Mouse (Mus musculus) kidney, postnatal 0 days (tissue): ENCODE measurements around the gene Inafm2. TPM values are rescaled to one million over a fixed set of nuclear protein-coding genes. Genes with fewer than 3 reads are reported as not detected.
A peak's percentile ranks its signal among the peaks of the same experiment; 100 is the strongest.

Experiments used
- ATAC-seq: fragments of 200-750 bp; cut with Nextera tagmentation; replicated peaks from 2 replicates; pipeline ENCODE4 v1.8.0; 2017; ENCODE audit warnings: low read depth, moderate number of reproducible peaks, moderate TSS enrichment, moderate library complexity; ENCODE audit not compliant: low FRiP score
- DNase-seq: peaks from one replicate; pipeline ENCODE4 v3.0.0-alpha.2; 2016; ENCODE audit warnings: low spot score
- H3K27ac ChIP-seq: fragments of 300-500 bp; sonication (generic); 2 replicates; pipeline ENCODE4 v1.5.1; 2014; ENCODE audit warnings: mild to moderate bottlenecking
- H3K27me3 ChIP-seq: fragments of 300-500 bp; sonication (generic); 2 replicates; pipeline ENCODE4 v1.6.1; 2014; ENCODE audit warnings: low read length, mixed read lengths; ENCODE audit not compliant: insufficient read depth
- H3K36me3 ChIP-seq: fragments of 300-500 bp; sonication (generic); 2 replicates; pipeline ENCODE4 v1.6.1; 2014; ENCODE audit warnings: low read length, mixed read lengths; ENCODE audit not compliant: insufficient read depth
- H3K4me1 ChIP-seq: fragments of 300-500 bp; sonication (generic); replicated peaks from 2 replicates; pipeline ENCODE4 v1.6.1; 2014; ENCODE audit warnings: antibody characterized with exemption, low read length, mixed read lengths; ENCODE audit not compliant: insufficient read depth
- H3K4me2 ChIP-seq: fragments of 300-500 bp; sonication (generic); 2 replicates; pipeline ENCODE4 v1.6.1; 2014; ENCODE audit warnings: mild to moderate bottlenecking, low read length, moderate library complexity, mixed read lengths
- H3K4me3 ChIP-seq: fragments of 300-500 bp; sonication (generic); replicated peaks from 2 replicates; pipeline ENCODE4 v1.5.1; 2014; ENCODE audit warnings: low read depth, low read length
- H3K9ac ChIP-seq: fragments of 300-500 bp; sonication (generic); 2 replicates; pipeline ENCODE4 v1.6.1; 2014; ENCODE audit warnings: low read depth, low read length
- H3K9me3 ChIP-seq: fragments of 300-500 bp; sonication (generic); replicated peaks from 2 replicates; pipeline ENCODE4 v1.6.1; 2016; ENCODE audit warnings: low read length, inconsistent platforms, mixed read lengths
- CTCF ChIP-seq: IDR thresholded peaks from 2 replicates; pipeline ENCODE4 v1.5.1; 2016; ENCODE audit warnings: antibody characterized with exemption, low read depth, mild to moderate bottlenecking, moderate library complexity
- WGBS: fragments of 180-500 bp; shearing (Covaris S2); extraction: QIAGEN DNeasy Blood & Tissue Kit; methylation state at CpG from one replicate; pipeline ENCODE4 v1.1.7; 2014; 5-methylcytosine and 5-hydroxymethylcytosine counted together
- polyA plus RNA-seq: library from polyadenylated mRNA; unstranded; fragments of >200 nt; fragmentation: Nextera tagmentation; extraction: Ambion mirVana; gene quantifications from 2 replicates; pipeline ENCODE4 v1.2.1, GENCODE M21; 2015

Inafm2 gene
- polyA plus RNA-seq, 1 experiment from 2014 or later = 16.1 TPM

DNA sequence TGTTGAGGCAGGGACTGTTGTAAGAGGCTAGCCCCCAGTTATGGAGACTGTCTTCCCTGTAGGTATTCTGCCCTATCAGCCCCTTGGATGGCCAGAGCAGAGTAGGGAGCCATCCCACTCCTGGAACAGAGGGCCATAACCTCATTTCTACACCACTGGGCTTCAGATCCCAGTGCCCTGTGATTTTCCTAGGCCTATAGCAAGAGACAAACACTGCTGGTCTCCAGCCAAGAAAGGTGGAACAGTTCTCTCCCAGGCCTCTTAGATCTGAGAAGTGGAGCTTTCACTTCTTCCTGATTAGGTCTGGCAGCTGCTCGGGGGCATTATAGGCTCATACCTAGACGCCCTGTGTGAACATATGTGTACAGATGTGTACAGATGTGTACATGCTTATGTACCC lies 30.7 kb downstream of the Inafm2 start:
- Histone ChIP-seq H3K4me3 (no peak overlapping the region), H3K27me3 (no peaks in the 10 kb centered on the region), H3K9me3 (no peaks in the 10 kb centered on the region), H3K36me3 (no peaks in the 10 kb centered on the region), H3K9ac (no peak overlapping the region), H3K4me2 (no peak overlapping the region), H3K27ac (no peak overlapping the region), H3K4me1 (0 out of 2 replicates have a peak, but pooled peaks cover 3% of the 10 kb centered on the region)
- no peak for ATAC-seq
- DNase-seq = no peak
- no peak for TF ChIP-seq CTCF
- 66% methylated on average over 2 of the region's 2 CpGs for WGBS

- H3K4me2 ChIP-seq = no peak overlapping the region
- H3K9me3 ChIP-seq = no peaks in the 10 kb centered on the region
- no peak overlapping the region for H3K9ac ChIP-seq
- WGBS = 73% methylated on average over 4 of the region's 4 CpGs
- no peak for TF ChIP-seq CTCF
- no peaks in the 10 kb centered on the region for H3K36me3 ChIP-seq
- DNase-seq (no peak), ATAC-seq (no peak)
- H3K27me3 ChIP-seq = no peaks in the 10 kb centered on the region
- no peak overlapping the region for H3K27ac ChIP-seq
- no peak overlapping the region for H3K4me3 ChIP-seq
- 0 out of 2 replicates have a peak, but pooled peaks cover 3% of the 10 kb centered on the region for H3K4me1 ChIP-seq
These were observed 32.9 kb downstream of the Inafm2 start for GRCm38 (mm10) chr2:118778418-118778817.

GRCm38 (mm10) chr2:118779065-118779464 lies 33.5 kb downstream of the Inafm2 start:
- H3K4me2 ChIP-seq = peak overlapping the region; percentile 64
- no peaks in the 10 kb centered on the region for H3K36me3 ChIP-seq
- no peak overlapping the region for H3K9ac ChIP-seq
- H3K4me3 ChIP-seq = peak overlapping the region; percentile 18; the same call in 1 of the 2 replicates
- no peak for TF ChIP-seq CTCF
- WGBS = 12% methylated on average over 10 of the region's 10 CpGs
- H3K27ac ChIP-seq = no peak overlapping the region
- H3K4me1 ChIP-seq = 0 out of 2 replicates have a peak, but pooled peaks cover 3% of the 10 kb centered on the region
- H3K27me3 ChIP-seq = no peaks in the 10 kb centered on the region
- no peaks in the 10 kb centered on the region for H3K9me3 ChIP-seq
- ATAC-seq = no peak
- no peak for DNase-seq

DNA sequence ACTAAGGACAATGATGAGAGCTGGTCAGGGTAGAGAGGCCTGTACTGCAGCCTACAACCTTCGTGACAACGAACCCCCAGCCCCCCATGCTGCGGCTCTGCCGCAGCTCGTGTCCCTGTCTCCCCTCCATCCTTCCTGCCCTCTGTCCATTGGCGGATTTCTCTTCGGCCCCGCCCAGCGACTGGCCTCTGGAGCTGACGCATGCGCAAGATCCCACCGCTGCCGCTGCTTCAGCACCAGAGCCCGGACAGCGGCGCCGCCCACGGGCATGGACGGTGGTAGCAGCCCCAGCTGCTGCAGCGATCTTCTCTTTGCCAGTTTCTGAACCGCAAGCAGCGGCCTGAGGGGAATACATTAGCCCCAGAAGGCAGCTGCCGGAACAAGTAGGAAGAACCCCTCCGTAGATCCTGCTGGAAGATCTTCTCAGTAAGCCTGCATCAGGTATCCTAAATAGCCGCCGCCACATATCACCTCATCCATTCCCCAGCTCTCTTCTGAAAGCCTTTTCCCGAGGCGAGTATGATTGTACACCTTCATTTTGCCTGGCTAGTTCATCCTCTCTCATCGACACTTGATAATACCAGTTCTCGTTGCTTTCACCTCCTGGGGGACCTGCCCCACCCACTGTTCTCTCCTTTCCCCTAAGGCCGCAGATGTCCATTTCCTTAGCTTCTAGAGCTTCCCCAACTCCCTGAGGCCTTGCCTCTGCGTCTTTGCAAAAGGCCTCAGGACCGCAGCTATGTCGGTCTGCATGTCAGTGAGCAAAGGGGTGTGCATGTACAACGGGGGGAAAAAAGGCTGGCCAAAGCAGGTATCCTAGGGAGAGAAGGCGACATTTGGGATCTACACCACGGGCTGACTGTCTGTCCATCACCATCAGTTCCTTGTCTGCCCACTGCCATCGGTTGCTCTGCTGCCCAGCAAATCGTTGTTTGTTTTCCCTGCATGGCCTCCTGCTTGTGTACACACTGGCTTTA lies 34.2 kb downstream of the Inafm2 start, which contains the start of gene Disp2:
Gene Disp2 (plus strand): TSS at position 216 of the 977 bp plus-strand sequence.
- DNase-seq (peak; percentile 96), ATAC-seq (peak; percentile 81)
- peak within 1 kb of the TSS; percentile 18; the same call in 1 of the 2 replicates for H3K4me3 ChIP-seq
- no peaks in the 10 kb centered on the region for H3K9me3 ChIP-seq
- H3K4me2 ChIP-seq = peak within 1 kb of the TSS; percentile 64
- no peaks in the 10 kb centered on the region for H3K36me3 ChIP-seq
- 0 out of 2 replicates have a peak, but pooled peaks cover 3% of the 10 kb centered on the region for H3K4me1 ChIP-seq
- no peaks in the 10 kb centered on the region for H3K27me3 ChIP-seq
- H3K9ac ChIP-seq = no peak within 1 kb of the TSS
- H3K27ac ChIP-seq = no peak within 1 kb of the TSS
- 15% methylated on average over 39 of the region's 39 CpGs for WGBS
- TF ChIP-seq CTCF = peak; percentile 47; the same call in 1 of the 2 replicates

- H3K4me3 ChIP-seq = no peak overlapping the region
- H3K4me2 ChIP-seq = no peak overlapping the region
- DNase-seq = no peak
- TF ChIP-seq CTCF = no peak
- no peak overlapping the region for H3K9ac ChIP-seq
- H3K9me3 ChIP-seq = no peaks in the 10 kb centered on the region
- 62% methylated on average over 1 of the region's 1 CpGs for WGBS
- H3K27ac ChIP-seq = no peak overlapping the region
- H3K36me3 ChIP-seq = no peaks in the 10 kb centered on the region
- H3K4me1 ChIP-seq = 0 out of 2 replicates have a peak, but pooled peaks cover 3% of the 10 kb centered on the region
- no peak for ATAC-seq
- H3K27me3 ChIP-seq = no peaks in the 10 kb centered on the region
These were observed 35.6 kb downstream of the Inafm2 start for GRCm38 (mm10) chr2:118781115-118781514.

GRCm38 (mm10) chr2:118782303-118782702 lies 36.7 kb downstream of the Inafm2 start:
- DNase-seq (no peak), ATAC-seq (no peak)
- TF ChIP-seq CTCF = no peak
- Histone ChIP-seq H3K9ac (no peak overlapping the region), H3K27ac (no peak overlapping the region), H3K4me2 (no peak overlapping the region), H3K9me3 (no peaks in the 10 kb centered on the region), H3K36me3 (no peaks in the 10 kb centered on the region), H3K4me1 (0 out of 2 replicates have a peak, but pooled peaks cover 3% of the 10 kb centered on the region), H3K27me3 (no peaks in the 10 kb centered on the region), H3K4me3 (no peak overlapping the region)
- 62% methylated on average over 4 of the region's 4 CpGs for WGBS
